Mouse (Mus musculus) heart, embryonic 10.5 days (tissue): ENCODE measurements around the gene Pmf1. TPM values are rescaled to one million over a fixed set of nuclear protein-coding genes. Genes with fewer than 3 reads are reported as not detected.
A peak's percentile ranks its signal among the peaks of the same experiment; 100 is the strongest.
"Not testable (repeated sequence)": the region's sequence is repeated elsewhere in the genome, so short reads cannot be mapped to it uniquely, and the experiment has no call there.

Source experiments
- DNase-seq: peaks from one replicate; pipeline ENCODE4 v3.0.0-alpha.2; 2017; ENCODE audit warnings: low spot score
- H3K27ac ChIP-seq: fragments of 300-500 bp; sonication (generic); 2 replicates; pipeline ENCODE4 v1.5.1; 2016; ENCODE audit warnings: mild to moderate bottlenecking
- H3K27me3 ChIP-seq: fragments of 300-500 bp; sonication (generic); 2 replicates; pipeline ENCODE4 v1.6.1; 2016; ENCODE audit warnings: mild to moderate bottlenecking; ENCODE audit not compliant: poor library complexity, insufficient read depth, severe bottlenecking
- H3K36me3 ChIP-seq: fragments of 300-500 bp; sonication (generic); 2 replicates; pipeline ENCODE4 v1.6.1; 2016; ENCODE audit warnings: mild to moderate bottlenecking, moderate library complexity
- H3K4me1 ChIP-seq: fragments of 300-500 bp; sonication (generic); 2 replicates; pipeline ENCODE4 v1.6.1; 2016; ENCODE audit warnings: mild to moderate bottlenecking
- H3K4me3 ChIP-seq: fragments of 300-500 bp; sonication (generic); 2 replicates; pipeline ENCODE4 v1.5.1; 2016; ENCODE audit warnings: mild to moderate bottlenecking, moderate library complexity
- H3K9me3 ChIP-seq: fragments of 300-500 bp; sonication (generic); 2 replicates; pipeline ENCODE4 v1.6.1; 2016; ENCODE audit warnings: mild to moderate bottlenecking, moderate library complexity
- WGBS: fragments of 180-500 bp; shearing (Covaris S2); methylation state at CpG from one replicate; pipeline ENCODE4 v1.1.7; 2016; 5-methylcytosine and 5-hydroxymethylcytosine counted together
- polyA plus RNA-seq: library from polyadenylated mRNA; unstranded; fragments of >200 nt; fragmentation: Nextera tagmentation; extraction: Ambion mirVana; gene quantifications from 2 replicates; pipeline ENCODE4 v1.2.1, GENCODE M21; 2016

Pmf1 gene
- polyA plus RNA-seq, 1 experiment from 2014 or later = 149 TPM

- peak overlapping the region; percentile 37 for H3K4me3 ChIP-seq
- not testable (repeated sequence) for H3K4me1 ChIP-seq, H3K9me3 ChIP-seq, H3K27ac ChIP-seq, H3K36me3 ChIP-seq, H3K27me3 ChIP-seq
- DNase-seq = peak; percentile 81
- 13% methylated on average over 19 of the region's 19 CpGs for WGBS
Observed at GRCm38 (mm10) chr3:88375750-88376626, 34.1 kb downstream of the Pmf1 start.

- not testable (repeated sequence) for H3K9me3 ChIP-seq, H3K4me3 ChIP-seq, H3K4me1 ChIP-seq, H3K36me3 ChIP-seq, DNase-seq, H3K27ac ChIP-seq, H3K27me3 ChIP-seq
- 91% methylated on average over 9 of the region's 9 CpGs for WGBS
Observed at GRCm38 (mm10) chr3:88372643-88373042, 37.5 kb downstream of the Pmf1 start, which contains the start of gene Bglap3. TSS of gene Bglap3 (minus strand) at chr3:88372743.

- not testable (repeated sequence) for DNase-seq, H3K9me3 ChIP-seq, H3K27ac ChIP-seq, H3K4me3 ChIP-seq, H3K36me3 ChIP-seq
- Histone ChIP-seq H3K4me1 (peaks cover 23% of the 10 kb centered on the region), H3K27me3 (peaks cover 37% of the 10 kb centered on the region)
- 76% methylated on average over 7 of the region's 7 CpGs for WGBS
Observed at GRCm38 (mm10) chr3:88368511-88368910, 41.6 kb downstream of the Pmf1 start.

- peaks cover 33% of the 10 kb centered on the region for H3K4me1 ChIP-seq
Observed at GRCm38 (mm10) chr3:88367517-88367916, 42.6 kb downstream of the Pmf1 start.

GRCm38 (mm10) chr3:88366830-88367428 lies 43.2 kb downstream of the Pmf1 start:
- peaks cover 12% of the 10 kb centered on the region for H3K36me3 ChIP-seq
- 6% methylated on average over 21 of the region's 22 CpGs for whole genome bisulfite sequencing
- peaks cover 39% of the 10 kb centered on the region for H3K4me1 ChIP-seq
- not testable (repeated sequence) for H3K27ac ChIP-seq, H3K9me3 ChIP-seq
- peaks cover 37% of the 10 kb centered on the region for H3K27me3 ChIP-seq
- peak; percentile 72 for DNase-seq
- H3K4me3 ChIP-seq = peak overlapping the region; percentile 34

More at GRCm38 (mm10) chr3:88367517-88367916, 42.6 kb downstream of the Pmf1 start:
- H3K36me3 ChIP-seq, H3K27ac ChIP-seq, H3K9me3 ChIP-seq, H3K4me3 ChIP-seq, DNase-seq: not testable (repeated sequence)
- 54% methylated on average over 4 of the region's 7 CpGs for WGBS
- peaks cover 37% of the 10 kb centered on the region for H3K27me3 ChIP-seq

GRCm38 (mm10) chr3:88365705-88366361 lies 44.3 kb downstream of the Pmf1 start:
- Histone ChIP-seq H3K27me3 (peaks cover 37% of the 10 kb centered on the region), H3K4me3 (no peak overlapping the region), H3K9me3 (peaks cover 8% of the 10 kb centered on the region; the same call in 1 of the 2 replicates), H3K36me3 (peaks cover 23% of the 10 kb centered on the region), H3K27ac (no peak overlapping the region), H3K4me1 (peaks cover 49% of the 10 kb centered on the region)
- WGBS = 29% methylated on average over 34 of the region's 34 CpGs
- DNase-seq = peak; percentile 72

GRCm38 (mm10) chr3:88364337-88364736 lies 45.8 kb downstream of the Pmf1 start, which contains the start of gene Paqr6:
TSS of gene Paqr6 (plus strand) at chr3:88364584.
- Histone ChIP-seq H3K27me3 (peaks cover 37% of the 10 kb centered on the region), H3K27ac (peak within 1 kb of the TSS; percentile 63), H3K4me1 (peaks cover 63% of the 10 kb centered on the region), H3K4me3 (peak within 1 kb of the TSS; percentile 40), H3K36me3 (peaks cover 38% of the 10 kb centered on the region), H3K9me3 (no peaks in the 10 kb centered on the region)
- WGBS = under 1% methylated on average over 16 of the region's 16 CpGs
- peak; percentile 91 for DNase-seq

GRCm38 (mm10) chr3:88363700-88364099 lies 46.4 kb downstream of the Pmf1 start:
- WGBS = 50% methylated on average over 4 of the region's 4 CpGs
- peak; percentile 88 for DNase-seq
- peak overlapping the region; percentile 63; the same call in 1 of the 2 replicates for H3K27ac ChIP-seq

GRCm38 (mm10) chr3:88361612-88362313 lies 48.4 kb downstream of the Pmf1 start:
- no peak overlapping the region for H3K4me3 ChIP-seq
- H3K9me3 ChIP-seq = no peaks in the 10 kb centered on the region
- peaks cover 66% of the 10 kb centered on the region for H3K4me1 ChIP-seq
- WGBS = 85% methylated on average over 2 of the region's 2 CpGs
- H3K27ac ChIP-seq = no peak overlapping the region; the same call in none of the 2 replicates
- H3K27me3 ChIP-seq = peaks cover 22% of the 10 kb centered on the region
- peak; percentile 68 for DNase-seq
- H3K36me3 ChIP-seq = peaks cover 62% of the 10 kb centered on the region

More at GRCm38 (mm10) chr3:88363700-88364099, 46.4 kb downstream of the Pmf1 start:
- H3K9me3 ChIP-seq = no peaks in the 10 kb centered on the region
- H3K27me3 ChIP-seq = peaks cover 34% of the 10 kb centered on the region
- H3K4me3 ChIP-seq = peak overlapping the region; percentile 40; the same call in 1 of the 2 replicates
- H3K4me1 ChIP-seq = peaks cover 69% of the 10 kb centered on the region
- H3K36me3 ChIP-seq = peaks cover 44% of the 10 kb centered on the region

GRCm38 (mm10) chr3:88361096-88361495 lies 49.0 kb downstream of the Pmf1 start:
- Histone ChIP-seq H3K27me3 (peaks cover 16% of the 10 kb centered on the region), H3K36me3 (peaks cover 69% of the 10 kb centered on the region), H3K4me3 (no peak overlapping the region), H3K27ac (no peak overlapping the region), H3K4me1 (peaks cover 66% of the 10 kb centered on the region), H3K9me3 (no peaks in the 10 kb centered on the region)
- DNase-seq = peak; percentile 75
- 81% methylated on average over 6 of the region's 6 CpGs for WGBS

- no peak overlapping the region for H3K4me3 ChIP-seq
- H3K9me3 ChIP-seq = no peaks in the 10 kb centered on the region
- H3K27ac ChIP-seq = peak overlapping the region; percentile 52; the same call in 1 of the 2 replicates
- peaks cover 80% of the 10 kb centered on the region for H3K36me3 ChIP-seq
- peaks cover 61% of the 10 kb centered on the region for H3K4me1 ChIP-seq
- DNase-seq = peak; percentile 74
- WGBS = 69% methylated on average over 3 of the region's 3 CpGs
- peaks cover 5% of the 10 kb centered on the region for H3K27me3 ChIP-seq
Observed at GRCm38 (mm10) chr3:88359989-88360388, 50.1 kb downstream of the Pmf1 start.

- Histone ChIP-seq H3K9me3 (no peaks in the 10 kb centered on the region), H3K4me1 (peaks cover 57% of the 10 kb centered on the region), H3K4me3 (no peak overlapping the region), H3K27me3 (peaks cover 1% of the 10 kb centered on the region; the same call in 1 of the 2 replicates), H3K36me3 (peaks cover 84% of the 10 kb centered on the region), H3K27ac (peak overlapping the region; percentile 52; the same call in 1 of the 2 replicates)
- DNase-seq = no peak
- WGBS = 61% methylated on average over 5 of the region's 5 CpGs
Observed at GRCm38 (mm10) chr3:88359584-88359983, 50.5 kb downstream of the Pmf1 start.
